Mouse (Mus musculus) ES-E14 (cell line): ENCODE results near the gene Ndufb5. TPM values are rescaled to one million over a fixed set of nuclear protein-coding genes. Genes with fewer than 3 reads are reported as not detected.
"Not testable (repeated sequence)": the region's sequence is repeated elsewhere in the genome, so short reads cannot be mapped to it uniquely, and the experiment has no call there.

ENCODE experiments used
- DNase-seq: peaks from one replicate; pipeline ENCODE4 v3.0.0-alpha.2; 2013; ENCODE audit warnings: low read depth, low spot score
- H3K27ac ChIP-seq: 2 replicates; pipeline ENCODE4 v1.5.1; 2012; ENCODE audit warnings: low read depth, mild to moderate bottlenecking, low read length, moderate library complexity, mixed read lengths; ENCODE audit not compliant: poor library complexity, insufficient read depth, severe bottlenecking
- H3K36me3 ChIP-seq: 2 replicates; pipeline ENCODE4 v1.6.1; 2012; ENCODE audit warnings: mild to moderate bottlenecking, low read length, moderate library complexity, mixed read lengths; ENCODE audit not compliant: control insufficient read depth, poor library complexity, insufficient read depth, severe bottlenecking
- H3K4me1 ChIP-seq, 2 experiments: fragments of 150-350 bp in 1 of 2; sonication (generic) in 1 of 2; 2 replicates each; pipeline ENCODE4 v1.6.1; 2012; ENCODE audit warnings: low read length in 2 of 2, mild to moderate bottlenecking in 1 of 2, mixed read lengths in 1 of 2; ENCODE audit not compliant: control insufficient read depth in 2 of 2, insufficient read depth in 2 of 2, poor library complexity in 1 of 2
- H3K4me3 ChIP-seq, 2 experiments: fragments of 150-350 bp in 1 of 2; sonication (generic) in 1 of 2; 2 replicates each; pipeline ENCODE4 v1.5.1; 2012; ENCODE audit warnings: low read length in 2 of 2, low read depth in 1 of 2, mild to moderate bottlenecking in 1 of 2, mixed read lengths in 1 of 2; ENCODE audit not compliant: insufficient read depth in 1 of 2, poor library complexity in 1 of 2, severe bottlenecking in 1 of 2
- H3K9ac ChIP-seq: 2 replicates; pipeline ENCODE4 v1.6.1; 2012; ENCODE audit warnings: low read depth, mild to moderate bottlenecking, low read length, mixed read lengths; ENCODE audit not compliant: poor library complexity, insufficient read depth, severe bottlenecking
- H3K9me3 ChIP-seq: fragments of 150-350 bp; sonication (generic); 2 replicates; pipeline ENCODE4 v1.6.1; 2012; ENCODE audit warnings: low read depth, mild to moderate bottlenecking, low read length; ENCODE audit not compliant: control insufficient read depth, insufficient read depth
- CHD2 ChIP-seq: IDR thresholded peaks from 2 replicates; pipeline ENCODE4 v1.6.1; 2014; ENCODE audit warnings: mild to moderate bottlenecking, low read depth, low read length, inconsistent platforms
- HCFC1 ChIP-seq: IDR thresholded peaks from 2 replicates; pipeline ENCODE4 v1.6.1; 2012; ENCODE audit warnings: low read length, inconsistent platforms, borderline replicate concordance; ENCODE audit not compliant: insufficient read depth
- MAFK ChIP-seq: IDR thresholded peaks from 2 replicates; pipeline ENCODE4 v1.6.1; 2014; ENCODE audit warnings: mild to moderate bottlenecking, low read depth, low read length, inconsistent platforms; ENCODE audit not compliant: insufficient read depth
- ZC3H11A ChIP-seq: IDR thresholded peaks from 2 replicates; pipeline ENCODE4 v1.6.1; 2012; ENCODE audit warnings: low read depth, mild to moderate bottlenecking, inconsistent platforms, low read length, borderline replicate concordance
- ZNF384 ChIP-seq: IDR thresholded peaks from 2 replicates; pipeline ENCODE4 v1.6.1; 2012; ENCODE audit warnings: low read depth, low read length, inconsistent platforms
- in situ Hi-C, 2 experiments: fragments of 600-800 bp; cut with MboI; formaldehyde crosslinking; loops; one replicate each; pipeline ENCODE4 v1.15.1; 2025; ENCODE audit warnings: low sequenced_read_pairs in 2 of 2, inconsistent platforms in 1 of 2; ENCODE audit not compliant: unreplicated experiment in 2 of 2
- total RNA-seq: library from RNA; depleted of rRNA; stranded (reverse); fragments of 300-350 nt; gene quantifications from 2 replicates; pipeline ENCODE4 v1.2.3, GENCODE M21; 2012

Gene Ndufb5
- total RNA-seq, 1 experiment = 199 TPM

- in situ Hi-C loops = loop anchor here in 1 of 2 experiments (25.0 kb wide), 1 partner anchor 1354 kb away; no protein-coding TSS in a partner anchor
- Histone ChIP-seq H3K4me3 (peak overlapping the region; percentile 79 to 87), H3K27ac (peak overlapping the region; percentile 87), H3K36me3 (peaks cover 20% of the 10 kb centered on the region), H3K4me1 (peaks cover 6 to 13% of the 10 kb centered on the region in 2 experiments), H3K9ac (peak overlapping the region; percentile 95), H3K9me3 (no peaks in the 10 kb centered on the region)
- peak; percentile 89 for TF ChIP-seq CHD2
- peak; percentile 75; the same call in 1 of the 2 replicates for TF ChIP-seq HCFC1
- TF ChIP-seq ZNF384 = no peak
- peak; percentile 97 for DNase-seq
These were observed 28.2 kb upstream of the Ndufb5 start for GRCm38 (mm10) chr3:32708368-32709231.

GRCm38 (mm10) chr3:32709388-32709787 lies 27.4 kb upstream of the Ndufb5 start:
- peak overlapping the region; percentile 87; the same call in 1 of the 2 replicates for H3K27ac ChIP-seq
- TF ChIP-seq MAFK (no peak), HCFC1 (no peak), ZC3H11A (no peak), ZNF384 (no peak), CHD2 (no peak)

GRCm38 (mm10) chr3:32713711-32714110 lies 23.1 kb upstream of the Ndufb5 start:
- in situ Hi-C loops = loop anchor here in 1 of 2 experiments (25.0 kb wide), 1 partner anchor 1349 kb away; no protein-coding TSS in a partner anchor
- Histone ChIP-seq H3K36me3 (peaks cover 42% of the 10 kb centered on the region), H3K9me3 (no peaks in the 10 kb centered on the region), H3K9ac (no peak overlapping the region), H3K4me3 (no peak overlapping the region), H3K4me1 (peaks cover 0 to 5% of the 10 kb centered on the region in 2 experiments; a peak in 2 of 4 replicates), H3K27ac (no peak overlapping the region)
- no peak for TF ChIP-seq HCFC1
- TF ChIP-seq CHD2 = no peak
- no peak for TF ChIP-seq ZC3H11A
- no peak for TF ChIP-seq MAFK
- no peak for TF ChIP-seq ZNF384
- DNase-seq = no peak

More at GRCm38 (mm10) chr3:32709388-32709787, 27.4 kb upstream of the Ndufb5 start:
- H3K4me3 ChIP-seq = peak overlapping the region; percentile 79 to 87
- no peaks in the 10 kb centered on the region for H3K9me3 ChIP-seq
- DNase-seq = no peak
- peak overlapping the region; percentile 95 for H3K9ac ChIP-seq
- peaks cover 21% of the 10 kb centered on the region for H3K36me3 ChIP-seq
- in situ Hi-C loops = loop anchor here in 1 of 2 experiments (25.0 kb wide), 1 partner anchor 1353 kb away; no protein-coding TSS in a partner anchor
- peaks cover 6 to 13% of the 10 kb centered on the region in 2 experiments for H3K4me1 ChIP-seq

DNA sequence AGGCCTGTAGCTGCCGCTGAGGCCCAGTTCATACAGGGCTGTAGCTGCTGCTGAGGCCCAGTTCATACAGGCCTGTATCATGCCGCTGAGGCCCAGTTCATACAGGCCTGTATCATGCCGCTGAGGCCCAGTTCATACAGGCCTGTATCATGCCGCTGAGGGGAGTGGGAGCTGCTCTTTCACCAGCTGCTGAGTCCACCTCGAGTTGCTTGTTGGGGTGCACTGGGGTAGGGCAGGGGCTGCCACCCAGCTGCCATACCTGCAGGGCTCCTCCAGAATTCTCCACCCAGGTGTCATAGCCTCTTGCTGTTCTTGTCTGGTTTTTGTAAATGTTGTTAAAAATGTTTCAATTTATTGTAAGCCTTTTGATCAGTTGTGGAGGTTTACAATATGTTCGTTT lies 19.4 kb upstream of the Ndufb5 start:
- not testable (repeated sequence) for H3K9ac ChIP-seq, H3K4me3 ChIP-seq, H3K4me1 ChIP-seq, H3K9me3 ChIP-seq, DNase-seq, H3K27ac ChIP-seq
- in situ Hi-C loops = loop anchor here in 1 of 2 experiments (25.0 kb wide), 1 partner anchor 1345 kb away; no protein-coding TSS in a partner anchor
- H3K36me3 ChIP-seq = peaks cover 48% of the 10 kb centered on the region
